14 mouse cellular contexts compared by ENCODE assay signal in the genomic region with DNA sequence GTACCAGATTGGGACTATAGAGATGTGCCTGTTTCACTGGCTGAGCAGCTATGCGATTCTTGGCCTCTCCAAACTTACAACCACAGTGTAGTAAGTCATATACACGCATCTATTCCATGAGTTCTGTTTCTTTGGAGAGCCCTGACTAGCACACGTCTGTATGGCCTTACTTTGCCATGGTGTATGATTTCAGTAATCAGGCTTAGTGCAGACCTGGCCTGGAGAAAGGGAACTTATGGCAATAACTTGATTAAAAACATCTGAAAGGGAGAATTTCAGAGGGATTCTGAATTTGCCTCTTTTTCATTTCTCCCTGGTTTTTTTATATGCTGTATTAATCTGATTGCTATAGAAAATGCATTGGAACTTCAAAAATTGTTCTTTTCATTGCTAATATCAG.
"Had no signal": no experiment of that assay in that cellular context is flagged by ENCODE, and none has a peak within 500 bp of the region (broad histone marks: within the 10 kb centered on the region; RNA-seq: fewer than 3 reads in every experiment).

No protein-coding gene starts in this region.

- ATAC-seq: intestine, embryonic 16.5 days; midbrain, embryonic 13.5 days had no signal

- H3K9me3 ChIP-seq: liver, embryonic 13.5 days; midbrain, embryonic 13.5 days had no signal

- H3K27me3 ChIP-seq: liver, embryonic 13.5 days; midbrain, embryonic 13.5 days had no signal

- H3K36me3 ChIP-seq: liver, embryonic 13.5 days; midbrain, embryonic 13.5 days had no signal

- H3K4me1 ChIP-seq: liver, embryonic 13.5 days had no signal

- DNase-seq: kidney, adult 18-20 months; kidney, adult 9 months; kidney, postnatal 14 days; kidney, postnatal 4 days; layer of hippocampus, adult 9-11 months; liver, embryonic 13.5 days; lung, adult 2 months; lung, postnatal 14 days; thymus, adult 18-20 months; thymus, postnatal 36 days had no signal

- H3K4me2 ChIP-seq: liver, embryonic 13.5 days; midbrain, embryonic 13.5 days had no signal

- H3K27ac ChIP-seq: layer of hippocampus, adult 2 months; liver, embryonic 13.5 days; macrophage; midbrain, embryonic 13.5 days had no signal

- H3K4me3 ChIP-seq: layer of hippocampus, adult 2 months; liver, embryonic 13.5 days; midbrain, embryonic 13.5 days had no signal

- H3K9ac ChIP-seq: liver, embryonic 13.5 days; midbrain, embryonic 13.5 days had no signal
